Mouse (Mus musculus) thymus, postnatal 0 days (tissue): ENCODE measurements at regions not wholly inside any gene's neighbourhood (a gene's known extent, or its start where the extent isn't known, plus 50 kb on each side); places are given as distances from the start of the nearest gene placed in this dataset.

Source experiments
- DNase-seq: peaks from one replicate; pipeline ENCODE4 v3.0.0-alpha.2; 2015; ENCODE audit warnings: low spot score

DNA sequence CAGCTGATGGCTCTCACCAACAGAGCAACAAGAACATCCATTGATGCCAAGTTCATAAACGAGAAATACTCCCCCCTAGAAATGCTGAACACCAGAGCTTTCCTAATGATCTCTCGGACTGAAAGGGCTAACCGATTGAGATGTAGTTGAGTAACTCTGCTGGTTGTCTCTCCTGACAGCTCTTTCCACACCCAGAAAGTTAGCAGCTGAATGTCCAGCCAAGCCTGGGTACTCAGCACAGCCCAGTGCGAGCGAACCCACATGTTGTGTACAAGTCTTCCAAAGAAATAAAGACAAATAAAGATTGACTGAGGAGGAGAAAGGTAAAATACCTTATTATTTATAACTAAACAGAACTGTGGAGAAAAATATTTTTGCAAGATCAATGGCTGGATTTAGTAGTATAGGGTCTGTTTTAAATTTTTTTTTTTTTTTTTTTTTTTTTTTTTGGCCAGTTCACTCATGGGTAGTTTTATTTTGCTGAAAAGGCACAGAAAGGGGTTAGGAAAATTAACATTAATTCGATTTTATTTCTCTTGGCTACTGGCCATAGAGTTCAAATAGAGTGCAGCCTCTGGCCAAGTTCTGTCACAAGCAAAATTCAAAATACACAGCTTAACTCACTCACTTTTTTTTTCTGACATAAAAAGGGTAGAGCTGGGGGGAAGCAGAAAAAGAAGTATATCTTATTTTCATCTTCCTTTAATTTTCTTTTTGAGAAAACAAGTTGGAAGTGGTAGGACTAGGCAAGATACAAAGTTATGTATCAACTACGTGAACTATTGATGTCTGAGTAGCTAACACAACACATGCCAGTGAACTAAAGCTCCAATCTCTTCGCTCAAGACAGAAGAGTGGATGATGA is 261.2 kb upstream of the Npvf start:
- DNase-seq = no peak

GRCm38 (mm10) chr6:50918248-50918647 is 264.0 kb upstream of the Npvf start:
- no peak for DNase-seq

- DNase-seq = no peak
Observed at GRCm38 (mm10) chr6:50922235-50922634, 268.0 kb upstream of the Npvf start.

DNA sequence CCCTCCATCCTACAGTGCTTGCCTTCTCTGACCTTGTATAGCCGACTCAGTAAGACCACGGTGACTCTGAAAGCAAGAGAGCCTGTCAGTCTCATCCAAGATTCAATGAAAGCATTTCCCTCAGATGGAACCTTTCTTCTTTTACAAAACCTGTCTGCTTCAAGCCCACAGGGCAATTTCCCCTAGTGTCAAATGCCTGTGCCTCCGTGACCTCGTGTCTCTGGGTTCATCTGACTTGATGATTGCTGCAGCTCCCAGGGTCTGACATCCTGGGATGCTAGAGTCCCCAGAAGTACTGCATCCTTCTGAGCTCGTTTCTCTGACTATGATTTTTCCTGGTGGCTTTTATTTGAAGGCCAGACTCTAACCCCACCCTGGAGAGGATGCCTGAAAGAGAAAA is 270.3 kb upstream of the Npvf start:
- DNase-seq = no peak

- no peak for DNase-seq
Observed at GRCm38 (mm10) chr6:50924998-50925397, 270.8 kb upstream of the Npvf start.

DNA sequence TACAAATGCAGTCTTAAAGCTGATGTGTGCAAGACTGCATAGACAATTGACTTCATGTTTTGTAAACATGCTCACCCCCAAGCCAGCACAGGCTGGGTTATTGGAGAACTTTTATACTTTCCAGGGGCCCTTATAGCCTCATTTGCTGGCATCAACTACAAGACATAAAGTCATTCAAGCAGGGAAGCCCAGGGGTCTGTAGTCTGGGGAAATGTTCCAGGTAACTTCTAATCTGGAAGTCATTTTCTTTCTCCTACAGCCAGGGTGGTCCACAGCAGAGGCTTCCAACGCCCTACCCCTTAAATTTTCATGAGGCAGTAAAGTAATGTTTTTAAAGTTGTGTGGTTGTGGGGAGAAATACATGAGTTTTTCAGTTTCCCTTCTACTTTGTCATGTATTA is 272.1 kb upstream of the Npvf start:
- no peak for DNase-seq

- DNase-seq = no peak
Observed at GRCm38 (mm10) chr6:50929503-50929902, 275.3 kb upstream of the Npvf start.

DNA sequence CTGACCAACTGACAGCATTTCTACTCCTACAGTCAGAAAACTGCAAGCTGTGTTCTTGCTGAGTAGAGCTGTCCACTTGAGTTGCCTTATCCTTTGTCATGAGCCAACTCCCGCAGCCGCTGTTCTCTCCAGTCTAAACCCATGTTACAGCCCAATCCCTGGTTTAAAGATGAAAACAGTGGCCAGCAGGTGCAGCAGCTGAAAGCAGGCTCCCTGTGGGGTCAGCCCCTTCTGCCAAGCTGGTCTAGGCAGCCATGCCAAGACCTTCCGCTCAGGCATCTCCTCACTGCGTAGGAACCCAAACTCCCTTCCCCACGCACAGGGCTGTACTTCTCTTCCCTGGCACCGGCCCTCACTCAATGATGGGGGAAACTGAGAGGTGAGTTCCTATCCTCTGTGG is 279.3 kb upstream of the Npvf start:
- DNase-seq = no peak

DNA sequence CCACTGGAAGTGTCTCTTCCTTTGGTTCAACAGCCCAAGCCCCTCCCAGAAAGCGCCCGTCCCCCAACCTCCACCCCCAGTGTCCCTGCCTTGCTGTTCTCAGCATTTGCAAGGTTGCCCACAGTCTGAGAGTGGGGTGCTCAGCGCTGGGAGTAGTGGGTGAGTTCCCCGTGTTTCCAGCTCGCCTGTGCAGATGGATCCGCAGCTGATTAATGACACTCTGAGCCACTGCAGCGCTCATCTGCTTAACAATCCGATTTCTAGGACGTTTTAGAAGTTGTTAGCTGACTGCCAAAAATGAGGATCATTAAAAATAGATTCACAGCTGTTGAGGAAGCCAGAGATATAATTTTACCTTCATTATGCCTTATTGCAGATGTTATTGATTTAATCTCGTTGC is 280.0 kb upstream of the Npvf start:
- no peak for DNase-seq

DNA sequence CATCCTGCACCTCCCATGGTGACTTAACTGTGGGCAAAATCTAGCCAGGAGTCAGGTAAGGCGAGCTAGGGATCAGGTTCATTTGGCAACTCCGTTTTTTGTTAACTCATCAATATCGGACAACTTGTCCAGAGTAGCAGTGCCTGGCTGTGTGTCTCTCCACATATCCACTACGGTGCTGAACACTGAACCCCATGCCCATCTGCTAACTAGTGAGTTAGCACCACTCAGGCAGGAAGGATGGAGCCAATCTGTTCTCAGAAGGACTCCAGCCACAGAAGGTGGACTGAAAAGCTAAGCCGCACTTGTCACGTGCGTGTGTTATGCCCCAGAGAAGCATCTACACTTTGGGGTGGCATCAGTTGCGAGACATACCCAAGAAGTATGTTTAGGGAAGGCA is 282.1 kb upstream of the Npvf start:
- DNase-seq = no peak

GRCm38 (mm10) chr6:50937094-50937493 is 282.9 kb upstream of the Npvf start:
- peak; percentile 64 for DNase-seq

DNA sequence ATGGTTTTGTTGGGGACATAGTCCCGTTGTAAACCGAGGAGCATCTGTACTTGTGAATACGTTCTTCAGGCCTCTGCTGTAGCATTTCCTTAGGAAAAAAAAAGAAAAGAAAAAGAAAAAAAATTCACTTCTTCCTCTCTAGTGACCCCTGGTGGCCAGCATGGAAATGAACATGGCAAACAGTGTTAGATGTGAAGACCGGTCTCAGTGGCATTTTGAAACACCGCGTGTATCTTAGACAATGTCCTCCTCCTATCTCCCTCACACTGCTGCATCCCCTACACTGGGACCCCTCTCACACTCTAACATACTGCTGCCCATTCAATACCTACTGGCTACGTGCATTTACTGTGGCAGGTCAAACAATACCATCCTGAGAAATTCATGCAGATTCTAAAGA is 284.6 kb upstream of the Npvf start:
- peak; percentile 27 for DNase-seq

GRCm38 (mm10) chr6:50939440-50939839 is 285.2 kb upstream of the Npvf start:
- DNase-seq = no peak

DNA sequence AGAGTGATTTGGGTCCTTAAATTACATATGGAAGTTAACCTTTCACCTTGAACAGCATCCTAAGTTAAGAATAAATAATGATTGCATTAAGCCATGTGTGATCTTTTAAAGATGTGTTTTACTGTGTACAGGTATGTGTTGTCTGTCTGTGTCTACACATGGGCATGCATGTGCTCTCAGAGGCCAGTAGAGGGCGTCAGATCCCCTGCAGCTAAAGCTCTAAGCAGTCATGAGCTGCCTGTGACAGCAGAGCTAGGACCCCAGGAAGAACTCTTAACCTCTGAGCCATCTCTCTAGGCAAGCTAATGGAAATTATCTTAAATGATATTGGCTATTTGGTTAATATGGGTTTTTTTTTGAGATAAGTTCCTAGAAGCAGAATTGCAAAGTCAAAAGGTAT is 285.9 kb upstream of the Npvf start:
- no peak for DNase-seq

GRCm38 (mm10) chr6:50940641-50941398 is 286.6 kb upstream of the Npvf start:
- DNase-seq = no peak

- no peak for DNase-seq
Observed at GRCm38 (mm10) chr6:50942696-50943095, 288.5 kb upstream of the Npvf start.

DNA sequence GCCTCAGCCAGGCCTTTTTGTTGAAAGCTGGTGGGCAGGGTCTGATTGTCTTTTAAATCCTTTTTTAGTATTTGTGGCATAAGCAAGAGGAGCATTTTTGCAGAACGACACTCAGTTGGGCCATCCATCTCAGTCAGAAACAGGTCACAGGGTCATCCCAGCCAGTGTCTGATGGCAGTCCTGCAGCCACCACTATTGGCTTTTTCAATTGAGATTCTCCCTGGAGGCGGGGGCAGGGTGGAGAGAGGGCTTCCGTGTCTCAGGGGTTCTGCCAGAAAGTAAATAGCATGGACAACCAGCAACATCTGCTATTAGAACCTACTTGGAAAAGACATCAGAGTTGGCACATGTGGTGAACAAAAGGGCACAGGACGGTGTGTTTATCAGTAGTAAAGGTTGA is 293.8 kb upstream of the Npvf start:
- no peak for DNase-seq

GRCm38 (mm10) chr6:50949361-50949760 is 295.1 kb upstream of the Npvf start:
- no peak for DNase-seq

GRCm38 (mm10) chr6:50949883-50950583 is 295.8 kb upstream of the Npvf start:
- DNase-seq = no peak

DNA sequence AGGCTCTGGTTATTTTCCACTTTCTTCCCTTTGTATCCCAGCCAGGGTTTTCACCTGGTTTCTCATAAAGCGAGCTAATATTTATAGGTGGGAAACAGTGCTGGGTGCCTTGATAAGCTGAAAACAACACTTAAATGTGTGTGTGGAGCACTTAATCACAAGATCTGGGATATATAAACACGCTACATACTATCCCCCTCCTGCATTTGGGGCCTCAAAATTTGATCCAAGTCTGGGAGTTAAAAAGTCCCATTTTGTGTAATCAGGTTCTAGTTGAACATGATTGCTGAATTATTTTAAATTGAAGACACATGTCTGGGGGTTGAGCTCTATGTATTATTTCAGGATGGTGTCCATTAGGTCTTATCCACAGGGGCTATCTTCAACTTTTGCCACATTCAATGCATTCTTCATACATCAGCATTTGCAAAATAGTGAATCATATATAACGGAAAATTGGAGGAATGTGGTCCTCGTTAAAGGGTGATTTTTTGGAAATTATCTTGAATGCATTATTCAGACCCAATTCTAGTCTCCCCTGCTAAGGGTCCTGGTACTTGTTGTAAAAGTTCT is 303.2 kb upstream of the Npvf start:
- no peak for DNase-seq

DNA sequence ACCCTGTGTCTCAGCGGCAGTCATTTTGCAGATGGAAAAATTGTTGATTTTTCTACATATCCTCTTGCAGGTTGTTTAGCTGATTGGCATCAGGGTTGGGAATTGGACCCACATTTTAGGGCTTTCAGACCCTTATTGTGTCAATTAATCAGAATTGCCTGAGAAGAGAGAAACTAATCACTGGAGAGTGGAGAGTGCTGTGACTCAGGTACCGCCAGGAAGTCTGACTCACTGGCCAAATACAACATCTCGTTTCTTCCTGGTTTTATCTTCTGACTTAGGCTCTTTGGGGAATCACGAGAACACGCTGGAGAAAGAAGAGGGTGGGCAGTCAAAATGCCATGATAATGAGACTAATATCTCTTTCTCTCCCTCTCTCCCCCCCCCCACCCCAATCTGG is 306.1 kb upstream of the Npvf start:
- DNase-seq = no peak

DNA sequence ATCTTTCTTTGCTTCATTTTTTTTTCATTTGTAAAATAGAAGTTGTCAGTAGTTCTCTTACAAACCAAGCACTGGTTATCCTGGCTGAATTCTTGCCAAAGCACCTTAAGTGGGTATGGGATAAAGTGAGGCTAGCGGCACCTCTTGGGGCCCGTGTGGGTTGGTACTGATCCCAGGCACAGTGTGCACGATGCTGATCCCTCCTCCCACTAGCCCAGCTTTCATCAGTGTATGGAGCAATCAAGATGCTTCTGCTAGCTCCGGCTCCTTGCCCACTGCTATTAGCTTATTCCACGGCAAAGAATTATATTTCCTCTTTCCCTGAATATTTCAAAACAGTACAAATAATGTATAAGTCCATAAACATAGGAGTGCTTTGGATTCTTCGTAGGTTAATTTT is 307.4 kb upstream of the Npvf start:
- no peak for DNase-seq
